Mouse (Mus musculus) left cerebral cortex, postnatal 4 days (tissue): Measurements from ENCODE around the gene Olfr1123. TPM values are rescaled to one million over a fixed set of nuclear protein-coding genes. Genes with fewer than 3 reads are reported as not detected.
A peak's percentile ranks its signal among the peaks of the same experiment; 100 is the strongest.
"Not testable (repeated sequence)": the region's sequence is repeated elsewhere in the genome, so short reads cannot be mapped to it uniquely, and the experiment has no call there.

Source experiments
- DNase-seq: peaks from one replicate; pipeline ENCODE4 v3.0.0-alpha.2; 2022
- intact Hi-C: fragments of 180-260 bp; cut with DNase I; formaldehyde crosslinking; loops from one replicate; pipeline ENCODE4 v1.15.1; 2025
- total RNA-seq, 2 experiments: library from RNA; stranded (reverse); gene quantifications; 2 replicates each; pipeline ENCODE4 v1.2.3; 2021

The Olfr1123 gene
- total RNA-seq: not detected

- DNase-seq: no peak
- intact Hi-C loops: no loop called here
These were observed at the start of gene Olfr1123 for GRCm38 (mm10) chr2:87416335-87416734. Olfr1123 (plus strand) TSS chr2:87416635.

- intact Hi-C loops: no loop called here
- no peak for DNase-seq
These were observed 46.8 kb upstream of the Olfr1123 start, which contains the start of gene Olfr1121 for GRCm38 (mm10) chr2:87369595-87369994. Olfr1121 (plus strand) TSS chr2:87369895.

- intact Hi-C loops: no loop called here
- peak; percentile 70 for DNase-seq
These were observed 44.7 kb upstream of the Olfr1123 start for GRCm38 (mm10) chr2:87371726-87372125.

- intact Hi-C loops: no loop called here
- DNase-seq: no peak
These were observed 32.5 kb upstream of the Olfr1123 start for GRCm38 (mm10) chr2:87383935-87384334.

- DNase-seq: no peak
- intact Hi-C loops: no loop called here
These were observed 30.9 kb upstream of the Olfr1123 start, which contains the start of gene Olfr1122 for GRCm38 (mm10) chr2:87385549-87385948. Olfr1122 (plus strand) TSS chr2:87385849.

GRCm38 (mm10) chr2:87393605-87394004 lies 22.8 kb upstream of the Olfr1123 start:
- intact Hi-C loops, DNase-seq: not testable (repeated sequence)

GRCm38 (mm10) chr2:87394686-87395085 lies 21.7 kb upstream of the Olfr1123 start:
- intact Hi-C loops, DNase-seq: not testable (repeated sequence)

GRCm38 (mm10) chr2:87429975-87430374 lies 13.5 kb downstream of the Olfr1123 start, which contains the start of gene Olfr1124:
Olfr1124 (plus strand) TSS chr2:87430275.
- intact Hi-C loops: no loop called here
- no peak for DNase-seq

GRCm38 (mm10) chr2:87437731-87438130 lies 21.3 kb downstream of the Olfr1123 start:
- intact Hi-C loops: no loop called here
- no peak for DNase-seq

- DNase-seq: no peak
- intact Hi-C loops: no loop called here
These were observed 37.2 kb downstream of the Olfr1123 start, which contains the start of gene Olfr1126 for GRCm38 (mm10) chr2:87453662-87454061. Olfr1126 (plus strand) TSS chr2:87453962.

- intact Hi-C loops: no loop called here
- DNase-seq: no peak
These were observed 45.3 kb downstream of the Olfr1123 start for GRCm38 (mm10) chr2:87461769-87462168.

Other genes with a start within 250 kb of the Olfr1123 start
- not detected for gene Olfr1112, start 228.8 kb upstream of the Olfr1123 start, total RNA-seq
- gene Olfr1113, start 207.7 kb upstream of the Olfr1123 start, total RNA-seq: not detected
- not detected for gene Olfr1115, start 168.6 kb upstream of the Olfr1123 start, total RNA-seq
- gene Olfr1116, start 149.1 kb upstream of the Olfr1123 start, total RNA-seq: not detected
- gene Olfr1118, start 109.1 kb upstream of the Olfr1123 start, total RNA-seq: not detected
- gene Olfr1120, start 61.8 kb upstream of the Olfr1123 start, total RNA-seq: not detected
- not detected for gene Olfr1121, start 46.7 kb upstream of the Olfr1123 start, total RNA-seq
- under 1 TPM; 0.08 TPM for gene Olfr1122, start 30.8 kb upstream of the Olfr1123 start, total RNA-seq
- gene Olfr1124, start 13.6 kb downstream of the Olfr1123 start, total RNA-seq: not detected
- gene Olfr1126, start 37.3 kb downstream of the Olfr1123 start, total RNA-seq: not detected
- gene Pramel7, start 80.5 kb downstream of the Olfr1123 start, total RNA-seq: not detected
- gene Pramel6, start 89.9 kb downstream of the Olfr1123 start, total RNA-seq: not detected
- not detected for gene Olfr153, start 115.2 kb downstream of the Olfr1123 start, total RNA-seq
- gene Olfr1128, start 128.9 kb downstream of the Olfr1123 start, total RNA-seq: not detected
- gene Olfr1129, start 157.3 kb downstream of the Olfr1123 start, total RNA-seq: not detected
- gene Olfr1130, start 189.6 kb downstream of the Olfr1123 start, total RNA-seq: not detected
- not detected for gene Olfr1131, start 210.5 kb downstream of the Olfr1123 start, total RNA-seq
- not detected for gene Olfr1132, start 220.9 kb downstream of the Olfr1123 start, total RNA-seq
- gene Olfr1133, start 230.7 kb downstream of the Olfr1123 start, total RNA-seq: not detected
- gene Olfr1134, start 241.8 kb downstream of the Olfr1123 start, total RNA-seq: not detected